Mouse (Mus musculus) gastrocnemius, adult 8-10 months (tissue): ENCODE measurements around the gene S100a3. TPM values are rescaled to one million over a fixed set of nuclear protein-coding genes. Genes with fewer than 3 reads are reported as not detected.

ENCODE experiments used
- DNase-seq, 2 experiments: peaks; one replicate each; pipeline ENCODE4 v3.0.0; 2022; ENCODE audit warnings: low spot score in 2 of 2
- total RNA-seq, 4 experiments: library from RNA; stranded (reverse); gene quantifications; 2 replicates each; pipeline ENCODE4 v1.2.4; 2022

S100a3 gene
- total RNA-seq, 4 experiments from 2014 or later, result not detected

- peak in 1 of 2 experiments; percentile 13 for DNase-seq
These were observed 4.4 kb upstream of the S100a3 start for GRCm38 (mm10) chr3:90555954-90556353.

DNA sequence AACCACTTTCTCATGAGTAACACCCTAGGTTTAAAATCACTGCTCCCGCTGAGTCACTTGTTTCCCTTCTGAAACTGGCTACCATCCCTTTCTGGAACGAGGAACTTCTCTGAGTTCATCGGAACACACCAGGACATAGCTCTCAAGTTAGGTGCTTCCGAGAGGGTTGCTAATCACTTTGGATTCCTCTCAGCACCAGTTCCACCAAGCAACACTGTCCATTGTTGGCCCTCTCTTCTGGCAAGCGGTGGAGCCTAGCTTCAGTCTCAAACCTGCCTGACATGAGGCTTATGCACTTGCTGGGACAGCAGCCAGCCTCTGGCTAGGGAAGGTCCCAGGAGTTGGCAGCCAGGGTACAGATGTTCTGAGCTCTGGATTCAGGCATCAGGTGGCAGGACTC, 14.3 kb downstream of the S100a3 start:
- peak; percentile 22 to 38 for DNase-seq

DNA sequence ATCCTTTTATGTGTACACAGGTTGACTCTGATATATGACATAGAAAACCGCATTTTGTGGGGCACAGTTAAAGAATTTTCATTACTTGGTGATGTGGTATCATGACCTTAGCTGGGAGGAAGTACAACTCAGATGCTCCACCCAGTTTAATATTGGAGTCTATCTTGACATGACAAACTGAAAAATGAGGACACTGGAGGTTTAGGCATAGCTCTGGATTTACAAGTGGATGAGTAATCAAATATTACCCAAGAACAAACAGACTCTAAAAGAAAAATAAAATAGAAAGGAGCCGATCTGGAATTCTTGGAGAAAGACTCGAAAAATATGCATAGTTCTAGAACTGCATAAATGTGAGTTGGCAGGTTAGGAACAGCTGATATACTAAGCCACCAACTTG, 14.9 kb downstream of the S100a3 start:
- DNase-seq, result no peak

GRCm38 (mm10) chr3:90576351-90577001, 16.1 kb downstream of the S100a3 start:
- DNase-seq, result no peak

DNA sequence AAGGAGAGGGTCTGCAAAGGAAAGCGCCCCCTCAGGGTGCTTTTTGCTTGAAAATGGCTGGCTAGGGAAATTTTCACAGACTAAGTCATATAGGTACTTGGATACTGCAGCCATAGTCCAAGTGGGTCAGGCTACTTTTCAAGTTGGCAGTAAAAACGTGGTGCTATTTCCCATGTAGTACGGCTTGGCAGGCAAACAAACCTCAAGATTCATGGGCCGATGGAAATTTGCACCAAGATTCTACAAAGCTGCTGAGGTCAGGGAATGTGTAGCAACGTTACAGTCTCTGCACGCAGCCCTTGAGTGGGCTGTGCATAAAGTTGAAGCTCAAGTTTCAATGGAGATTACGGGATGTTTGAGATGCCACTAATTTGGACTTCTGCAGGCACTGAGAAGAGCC, 19.1 kb downstream of the S100a3 start:
- no peak for DNase-seq

DNA sequence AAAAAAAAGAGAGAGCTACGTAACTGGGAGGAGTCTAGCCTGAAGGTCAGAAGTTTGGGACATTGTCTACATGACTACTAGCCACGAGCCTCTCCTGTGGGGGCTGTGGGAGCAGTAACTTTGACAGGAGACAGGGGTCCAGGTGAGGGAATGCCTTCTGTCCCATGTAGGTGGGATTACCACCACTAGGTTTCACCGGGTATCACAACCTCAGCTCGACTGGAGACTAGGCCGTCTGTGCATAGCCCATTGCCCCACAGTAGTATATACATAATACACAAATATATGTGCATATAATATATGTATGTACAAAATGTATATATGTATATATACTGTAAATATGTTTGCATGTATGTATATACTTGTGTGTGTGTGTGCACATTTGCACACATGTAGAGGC, 20.8 kb downstream of the S100a3 start:
- DNase-seq, result no peak

DNA sequence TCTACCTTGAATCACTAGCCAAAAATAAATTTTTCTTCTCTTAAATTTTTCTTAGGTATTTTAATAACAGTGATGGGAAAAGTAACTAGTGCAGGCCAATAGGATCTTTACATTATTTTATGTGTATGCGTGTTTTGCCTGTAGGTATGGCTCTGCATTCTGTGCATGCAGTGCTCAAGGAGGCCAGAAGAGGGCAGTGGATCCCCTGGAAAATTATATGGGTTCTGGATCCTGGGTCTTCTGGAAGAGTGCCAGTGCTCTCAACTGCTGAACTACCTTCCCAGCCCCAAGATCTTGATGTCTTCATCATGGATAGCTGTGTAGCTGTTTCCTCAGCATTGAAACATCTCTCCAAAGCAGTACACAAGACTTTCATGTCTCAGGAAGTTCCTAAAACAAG, 21.8 kb downstream of the S100a3 start:
- no peak for DNase-seq

DNA sequence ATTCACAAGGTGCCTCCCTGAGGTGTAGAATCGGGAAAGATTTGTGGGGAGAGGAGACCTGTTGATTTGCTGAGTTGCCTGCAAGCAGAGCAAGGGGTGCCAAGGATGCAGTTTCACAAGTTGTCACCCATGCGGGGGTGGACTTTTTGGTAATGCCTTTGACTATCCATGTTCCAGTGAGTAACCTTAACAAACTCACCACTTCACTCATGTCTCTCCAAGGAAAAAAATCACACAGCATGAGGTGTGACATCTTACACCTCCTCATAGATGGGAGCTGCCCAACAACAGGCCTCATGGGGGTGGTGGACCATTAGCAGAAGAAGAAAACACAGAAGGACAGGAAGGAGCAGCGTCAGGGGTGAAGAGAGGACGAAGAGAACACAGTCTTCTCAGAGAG, 22.2 kb downstream of the S100a3 start:
- DNase-seq, result no peak

DNA sequence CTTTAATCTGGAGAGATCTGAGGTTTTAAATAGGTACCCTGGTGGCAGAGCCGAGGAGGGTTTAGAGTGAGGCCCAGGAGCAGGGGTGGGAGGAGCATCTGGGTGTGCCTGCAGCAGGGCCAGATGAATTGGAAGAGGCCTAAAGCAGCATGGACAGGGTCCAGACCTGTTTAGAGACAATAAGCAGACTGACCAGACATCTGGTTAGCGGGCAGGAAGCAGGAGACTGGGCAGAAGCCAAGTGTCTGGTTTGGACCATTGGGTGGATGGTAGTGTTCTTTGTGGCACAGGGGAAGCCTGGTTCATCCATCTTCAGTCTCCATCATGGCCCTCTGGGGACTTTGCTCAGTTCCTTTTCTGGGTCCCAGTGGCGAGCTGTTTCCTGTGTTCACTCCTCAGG, 23.5 kb downstream of the S100a3 start:
- DNase-seq, result no peak

DNA sequence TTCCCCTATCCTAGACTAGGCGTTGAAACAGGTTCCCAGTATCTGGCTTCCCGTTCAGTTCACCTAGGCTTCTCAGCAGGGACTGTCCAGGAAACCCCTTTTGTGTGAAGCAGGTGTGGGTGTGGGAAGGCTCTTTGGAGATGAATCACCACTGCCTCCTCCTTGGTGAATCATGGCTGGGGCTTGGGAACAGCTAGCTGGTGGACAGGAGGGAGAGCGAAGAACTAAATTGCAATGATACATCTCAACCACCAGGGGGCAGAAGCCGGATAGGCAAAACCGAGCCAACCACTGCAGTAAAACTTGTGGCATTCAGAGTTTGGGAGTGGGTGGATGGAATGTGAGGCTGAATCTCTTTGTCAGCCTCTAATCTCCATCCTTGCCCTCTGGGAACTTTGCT, 25.2 kb downstream of the S100a3 start:
- no peak for DNase-seq

GRCm38 (mm10) chr3:90586016-90586643, 25.8 kb downstream of the S100a3 start:
- no peak for DNase-seq

- peak; percentile 75 to 81 for DNase-seq
These were observed 26.5 kb downstream of the S100a3 start for GRCm38 (mm10) chr3:90586906-90587305.

- DNase-seq, result no peak
These were observed 27.2 kb downstream of the S100a3 start for GRCm38 (mm10) chr3:90587361-90588101.

GRCm38 (mm10) chr3:90589390-90589789, 29.0 kb downstream of the S100a3 start:
- DNase-seq, result no peak

DNA sequence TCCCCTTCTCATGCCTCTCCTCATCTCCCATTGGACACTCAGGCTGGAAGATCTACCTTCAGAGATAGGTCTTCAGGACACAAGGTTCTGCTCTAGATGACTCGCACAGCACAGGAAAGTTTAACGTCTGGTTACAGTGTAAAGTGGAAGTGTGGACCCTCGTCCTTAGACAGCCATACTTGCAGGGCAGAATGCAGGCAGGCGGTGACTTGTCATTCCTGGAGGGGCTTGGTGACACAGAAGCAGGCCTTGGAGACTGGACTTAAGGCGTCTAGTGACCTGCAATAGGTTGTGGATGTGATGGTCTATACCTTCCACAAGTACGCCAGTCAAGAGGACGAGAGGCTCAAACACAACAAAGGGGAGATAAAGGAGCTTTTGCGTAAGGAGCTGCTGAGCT, 29.6 kb downstream of the S100a3 start, which contains the start of gene S100a2:
Gene S100a2, plus strand, starts transcription at position 301 of the 400 bp plus-strand sequence.
- no peak for DNase-seq

GRCm38 (mm10) chr3:90594466-90594865, 34.1 kb downstream of the S100a3 start:
- DNase-seq, result no peak

- DNase-seq, result no peak
These were observed 35.2 kb downstream of the S100a3 start for GRCm38 (mm10) chr3:90595556-90595955.

GRCm38 (mm10) chr3:90596810-90597209, 36.4 kb downstream of the S100a3 start:
- DNase-seq, result no peak

DNA sequence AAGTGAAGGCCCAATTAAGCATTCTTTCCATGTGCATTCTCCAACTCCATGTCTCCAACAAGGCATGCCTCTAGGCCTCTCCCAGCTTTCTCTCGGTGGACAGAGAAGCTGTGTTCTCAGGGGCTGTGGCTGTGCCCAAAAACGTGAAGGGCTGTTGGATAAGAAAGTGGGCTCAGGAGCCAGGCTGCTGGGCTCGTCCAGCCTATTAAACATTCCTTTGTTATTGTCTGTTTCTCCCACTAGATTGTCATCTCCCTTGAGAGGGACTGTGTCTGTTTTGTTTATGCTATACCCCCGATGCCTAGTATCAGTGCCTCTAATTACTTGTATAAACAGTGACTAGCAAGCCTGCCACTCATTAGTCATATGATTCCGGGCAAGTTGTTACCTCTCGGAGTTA, 37.4 kb downstream of the S100a3 start:
- DNase-seq, result no peak

GRCm38 (mm10) chr3:90598212-90598611, 37.8 kb downstream of the S100a3 start:
- no peak for DNase-seq

- no peak for DNase-seq
These were observed 39.0 kb downstream of the S100a3 start for GRCm38 (mm10) chr3:90599401-90599800.

GRCm38 (mm10) chr3:90600036-90600435, 39.7 kb downstream of the S100a3 start:
- DNase-seq, result no peak
